Mouse (Mus musculus): ENCODE results near the gene Gas2l1.

DNA sequence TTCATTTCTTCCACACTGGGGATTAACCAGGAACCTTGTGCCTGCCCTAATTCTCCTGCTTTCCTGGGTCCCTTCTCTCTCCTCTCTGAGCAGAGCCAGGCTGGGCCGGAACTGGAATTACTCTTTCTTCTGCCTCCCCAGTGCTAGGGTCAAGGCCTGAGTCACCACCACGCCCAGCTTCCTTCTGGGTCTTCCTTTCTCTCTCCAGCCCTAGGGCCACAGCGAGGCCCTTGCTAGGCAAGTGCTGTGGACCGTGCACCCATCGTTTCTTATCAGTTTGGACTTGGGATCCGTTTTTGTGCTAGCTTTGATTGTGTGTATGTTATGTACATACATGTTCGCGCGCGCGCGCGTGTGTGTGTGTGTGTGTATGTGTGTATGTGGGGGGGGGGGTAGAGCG, 11.0 kb downstream of the Gas2l1 start:
- TF ChIP-seq MAFK (IDR thresholded peaks at IDR 0.05; ENCODE audit: insufficient read depth, low read depth, low read length) (no peak), ZC3H11A (IDR thresholded peaks at IDR 0.05; ENCODE audit: borderline replicate concordance, low read depth, low read length) (no peak), ZNF384 (IDR thresholded peaks at IDR 0.05; ENCODE audit: low read depth, low read length) (no peak), HCFC1 (IDR thresholded peaks at IDR 0.05; ENCODE audit: borderline replicate concordance, insufficient read depth, low read length) (no peak)

Measured in ES-E14 (cell line).